Mouse (Mus musculus): ENCODE measurements around the gene Spef2.

Spef2 gene

GRCm38 (mm10) chr15:9548951-9549350 is 199.7 kb downstream of the Spef2 start:
- DNase-seq (ENCODE audit: low read depth, low spot score), result no peak

DNA sequence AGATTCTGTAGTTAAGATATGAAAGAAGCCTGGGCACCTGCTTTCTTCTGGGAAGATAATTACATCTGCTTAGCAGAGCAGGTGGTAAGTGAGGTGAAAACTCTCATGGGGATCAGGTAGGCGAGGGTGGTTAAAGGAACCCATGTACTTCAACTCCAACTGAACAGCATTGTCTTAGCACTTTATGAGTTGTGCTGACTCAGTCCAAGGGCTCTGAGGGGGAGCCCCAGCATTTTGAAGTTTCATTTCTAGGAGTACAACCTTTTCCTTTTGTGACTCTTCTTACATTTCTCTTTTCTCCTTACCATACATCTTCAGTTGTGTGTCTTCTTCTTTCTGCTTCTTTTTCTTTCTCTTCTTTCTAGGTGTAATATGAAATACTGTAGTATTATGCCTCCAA is 213.5 kb downstream of the Spef2 start:
- DNase-seq (ENCODE audit: low read depth, low spot score), result no peak

DNA sequence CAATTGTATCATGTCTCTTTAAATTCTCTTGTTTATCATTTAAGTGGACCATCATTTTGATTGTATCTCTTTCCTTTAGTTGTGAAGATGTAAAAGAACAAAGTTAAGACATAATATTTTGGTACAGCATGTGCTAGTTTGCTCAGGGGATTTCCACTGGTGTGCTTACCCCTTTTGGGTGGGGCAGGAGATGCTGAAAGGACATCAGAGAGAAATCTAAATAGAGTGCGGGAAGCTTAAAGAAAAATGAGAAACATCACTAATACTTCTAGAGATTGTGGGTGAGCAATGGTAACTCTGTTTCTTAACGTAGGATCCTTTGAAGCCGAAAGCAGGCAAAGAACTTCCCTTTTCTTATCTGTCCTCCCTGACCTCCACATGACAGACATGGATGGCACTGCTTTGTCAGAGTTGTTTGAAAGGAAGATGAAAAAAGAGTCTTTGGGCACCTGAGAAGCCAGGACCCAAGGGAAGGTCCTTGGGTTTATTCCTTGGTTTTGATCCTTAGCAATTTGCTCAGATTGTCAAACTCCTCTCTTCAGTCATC is 215.2 kb downstream of the Spef2 start:
- DNase-seq (ENCODE audit: low read depth, low spot score), result no peak

DNA sequence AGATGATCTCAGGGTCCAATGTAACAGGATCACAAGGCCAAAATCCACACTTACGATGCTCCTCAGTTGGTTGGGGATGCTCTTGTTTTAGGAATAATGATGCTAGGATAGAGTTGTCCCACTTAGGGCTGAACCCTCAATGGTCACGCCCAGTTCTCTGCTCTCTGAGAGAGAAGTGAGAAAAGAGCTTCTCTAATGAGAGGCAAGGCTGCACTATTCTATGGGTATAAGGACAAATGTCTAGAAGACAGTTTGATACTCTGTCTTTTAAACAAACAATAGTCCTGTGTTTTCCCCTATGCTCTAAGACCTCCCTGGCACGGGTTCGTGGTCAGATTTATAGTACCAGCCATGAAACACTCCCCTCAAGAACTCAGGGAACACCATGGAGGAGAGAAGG is 218.6 kb downstream of the Spef2 start, which contains the start of gene Il7r:
Gene Il7r (minus strand): TSS at position 101 of the 400 bp plus-strand sequence.
- DNase-seq (ENCODE audit: low read depth, low spot score), result no peak

DNA sequence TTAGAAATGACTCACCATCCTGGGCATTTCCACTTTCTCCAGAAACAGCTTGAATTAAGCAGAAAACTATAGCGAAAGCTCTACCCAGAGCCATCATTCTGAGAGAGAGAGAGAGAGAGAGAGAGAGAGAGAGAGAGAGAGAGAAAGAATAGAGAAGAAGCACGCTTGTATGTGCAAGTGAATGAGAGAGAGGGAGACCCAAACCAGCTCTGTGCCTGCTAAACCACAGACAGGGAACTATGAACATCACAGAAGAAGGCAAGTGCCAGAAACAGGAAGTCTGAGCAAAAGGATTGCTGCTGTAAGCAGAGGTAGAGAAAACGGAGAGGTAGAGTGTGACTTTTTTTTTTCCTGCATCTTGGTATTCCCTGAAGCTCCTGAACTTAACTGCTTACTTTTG is 219.0 kb downstream of the Spef2 start:
- DNase-seq (ENCODE audit: low read depth, low spot score), result no peak
